Mouse (Mus musculus) brain, embryonic 14.5 days (tissue): ENCODE measurements around the gene Calr4.

ENCODE experiments used
- CTCF ChIP-seq: fragments of 200-500 bp; IDR thresholded peaks from 2 replicates; pipeline ENCODE4 v1.5.1; 2012; ENCODE audit warnings: inconsistent platforms, mild to moderate bottlenecking, moderate library complexity, borderline replicate concordance; ENCODE audit not compliant: insufficient read depth, insufficient read length; ENCODE audit errors: extremely low read depth
- POLR2A ChIP-seq: fragments of 200-500 bp; IDR thresholded peaks from 2 replicates; pipeline ENCODE4 v1.6.1; 2012; ENCODE audit warnings: mild to moderate bottlenecking, inconsistent platforms, borderline replicate concordance; ENCODE audit not compliant: poor library complexity, insufficient read depth, insufficient read length, severe bottlenecking; ENCODE audit errors: extremely low read depth

DNA sequence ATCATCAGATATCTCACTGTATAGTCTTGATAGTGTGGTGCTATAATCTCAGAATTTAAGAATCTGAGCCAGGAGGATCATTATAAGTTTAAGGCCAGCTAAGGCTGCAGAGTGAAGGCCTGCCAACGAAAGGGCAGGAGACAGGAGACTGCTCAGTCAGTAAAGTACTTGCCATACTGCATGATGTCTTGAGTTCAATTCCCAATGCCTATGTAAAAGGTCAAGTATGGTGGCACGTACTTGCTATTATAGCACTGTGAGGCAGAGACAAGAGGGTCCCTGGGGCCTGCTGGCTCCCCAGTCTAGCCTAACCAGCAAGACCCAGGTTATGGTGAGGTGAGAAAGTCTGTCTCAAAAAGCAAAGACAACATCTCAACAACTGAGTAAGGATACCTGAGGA is at the start of gene Calr4:
- TF ChIP-seq CTCF: no peak
- TF ChIP-seq POLR2A: no peak
